Mouse (Mus musculus) liver, adult 2 months (tissue): ENCODE measurements around the gene Tuft1.
"Not testable (repeated sequence)": the region's sequence is repeated elsewhere in the genome, so short reads cannot be mapped to it uniquely, and the experiment has no call there.

Source experiments
- CTCF ChIP-seq: fragments of 200-500 bp; IDR thresholded peaks from 2 replicates; pipeline ENCODE4 v1.5.1; 2011; ENCODE audit warnings: low read depth, low read length, control low read depth
- POLR2A ChIP-seq: fragments of 200-500 bp; IDR thresholded peaks from 2 replicates; pipeline ENCODE4 v1.6.1; 2011; ENCODE audit warnings: low read length, control low read depth; ENCODE audit not compliant: insufficient read depth; ENCODE audit errors: extremely low read depth

DNA sequence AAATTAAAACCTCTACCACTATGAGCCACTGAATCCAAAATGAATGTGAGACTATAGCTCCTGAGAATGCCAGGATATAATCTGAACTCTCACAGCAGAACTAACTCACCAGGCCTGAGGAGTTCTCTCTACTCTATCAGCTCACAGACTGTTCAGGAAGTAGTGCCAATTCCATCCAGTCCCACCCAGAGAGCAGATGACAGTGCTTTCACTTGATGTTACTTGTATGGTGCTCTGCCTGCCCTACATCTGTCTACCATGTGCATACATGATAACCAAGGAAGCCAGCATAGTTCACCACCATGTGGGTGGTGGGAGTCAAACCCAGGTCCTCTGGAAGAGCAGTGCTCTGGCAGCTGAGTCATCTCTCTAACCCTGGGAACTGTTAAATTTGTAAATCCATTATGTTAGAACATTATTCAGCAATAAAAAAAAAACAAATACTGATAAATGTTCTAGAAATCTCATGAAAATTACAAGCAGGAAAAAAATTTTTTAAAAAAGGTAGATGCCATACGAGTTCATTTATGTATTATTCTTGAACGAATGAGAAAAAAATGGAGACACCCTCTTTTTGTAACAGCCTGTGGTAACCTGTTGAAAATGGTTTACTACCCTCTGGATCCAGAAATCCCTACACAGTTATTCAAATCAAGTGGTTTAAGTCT, 16.0 kb downstream of the Tuft1 start, which contains the start of gene Gm10972:
- TF ChIP-seq CTCF, POLR2A: not testable (repeated sequence)
